Mouse (Mus musculus) cerebellum, postnatal 25 days (tissue): Measurements from ENCODE around the gene Nxph3.

Experiments
- DNase-seq, 2 experiments: peaks; one replicate each; pipeline ENCODE4 v3.0.0; 2021; ENCODE audit warnings: mixed read lengths in 2 of 2

Nxph3 gene

DNA sequence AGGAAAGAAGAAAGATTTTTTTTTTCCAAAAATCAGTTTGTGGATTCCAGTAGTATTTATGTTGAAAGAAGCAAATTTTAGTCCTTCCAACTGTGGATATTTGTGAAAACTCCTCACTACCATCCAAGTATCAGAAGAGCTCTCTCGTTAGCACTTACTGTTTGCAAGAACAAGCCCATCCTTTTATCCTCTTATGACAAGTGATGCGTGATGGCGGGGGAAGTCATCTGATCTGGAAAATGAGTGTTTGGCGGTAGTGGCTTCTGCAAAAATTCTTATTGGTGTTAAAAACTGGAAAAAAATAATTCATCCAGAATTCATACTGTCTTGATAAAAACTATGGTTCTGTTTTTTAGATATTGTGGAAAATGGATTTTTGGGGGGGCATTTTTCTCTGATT lies 22.1 kb downstream of the Nxph3 start:
- DNase-seq: no peak

DNA sequence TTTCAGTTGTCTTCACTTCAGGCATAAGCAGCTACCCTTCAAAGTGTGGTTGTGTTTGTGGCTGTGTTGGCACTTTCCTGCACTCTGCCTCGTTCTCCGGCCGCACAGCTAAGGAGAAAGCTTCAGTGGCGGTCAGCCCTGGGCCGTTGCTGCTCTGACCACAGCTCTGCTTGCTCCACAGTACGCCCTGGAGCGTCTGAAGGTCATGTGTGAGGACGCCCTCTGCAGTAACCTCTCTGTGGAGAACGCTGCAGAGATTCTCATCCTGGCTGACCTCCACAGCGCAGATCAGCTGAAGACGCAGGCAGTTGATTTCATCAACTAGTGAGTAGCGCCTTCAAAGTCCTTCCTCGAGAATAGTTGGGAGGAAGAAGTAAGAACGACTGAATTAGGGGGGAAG lies 24.3 kb downstream of the Nxph3 start:
- DNase-seq: no peak

DNA sequence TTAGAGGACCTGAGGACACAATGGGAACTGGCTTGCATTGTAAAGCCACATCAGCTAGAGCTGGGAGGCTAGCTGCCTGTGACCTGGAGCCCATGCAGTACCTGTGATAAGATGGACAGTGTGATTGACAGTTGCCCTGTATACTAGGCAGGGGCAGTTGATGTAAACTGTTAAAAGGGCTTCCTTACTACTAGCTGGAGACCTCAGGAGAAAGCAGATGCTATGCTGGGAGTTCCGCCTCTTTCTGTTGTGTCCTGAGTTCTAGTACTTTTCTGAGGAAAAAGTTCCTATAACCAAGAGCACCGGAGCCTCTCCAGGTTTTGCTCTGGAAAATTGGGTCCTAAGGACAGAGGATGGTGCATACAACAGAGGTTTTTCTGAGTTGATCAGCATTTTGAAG lies 27.1 kb downstream of the Nxph3 start:
- DNase-seq: no peak

DNA sequence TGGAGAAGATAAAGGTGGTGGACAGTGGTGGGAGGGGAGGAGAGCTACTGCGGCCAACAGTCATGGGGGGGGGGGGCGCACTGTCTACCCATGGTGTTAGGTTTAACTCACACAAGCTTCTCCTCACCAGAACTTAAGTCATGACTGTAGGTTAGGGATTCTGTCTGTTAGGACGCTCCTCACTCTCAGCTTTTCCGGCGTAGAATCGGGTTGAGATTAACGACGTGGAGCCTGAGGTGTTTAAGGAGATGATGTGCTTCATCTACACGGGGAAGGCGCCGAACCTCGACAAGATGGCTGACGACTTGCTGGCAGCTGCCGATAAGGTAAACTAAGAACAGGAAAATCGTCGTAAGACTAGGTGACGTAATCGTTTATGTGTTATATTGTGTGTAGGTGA lies 28.7 kb downstream of the Nxph3 start:
- no peak for DNase-seq

DNA sequence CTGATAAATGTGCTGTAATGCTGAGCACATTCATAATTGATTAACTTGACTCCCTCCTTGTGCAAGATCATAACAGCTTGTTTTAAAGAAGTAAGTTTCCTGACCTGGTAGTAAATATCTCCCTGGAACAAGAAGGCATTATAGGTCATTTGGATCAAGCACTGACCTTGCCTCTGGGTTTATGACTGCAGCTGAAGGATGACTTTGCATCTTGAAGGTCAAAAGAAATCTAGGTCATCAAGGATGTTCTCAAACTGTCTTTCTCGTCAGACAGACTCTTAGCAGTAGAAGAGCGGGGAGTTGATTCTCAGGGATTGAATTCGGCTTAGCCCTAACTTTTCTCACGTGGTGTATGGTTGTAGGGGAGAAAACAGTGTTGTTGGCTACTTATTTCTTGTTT lies 33.7 kb downstream of the Nxph3 start:
- DNase-seq: no peak

DNA sequence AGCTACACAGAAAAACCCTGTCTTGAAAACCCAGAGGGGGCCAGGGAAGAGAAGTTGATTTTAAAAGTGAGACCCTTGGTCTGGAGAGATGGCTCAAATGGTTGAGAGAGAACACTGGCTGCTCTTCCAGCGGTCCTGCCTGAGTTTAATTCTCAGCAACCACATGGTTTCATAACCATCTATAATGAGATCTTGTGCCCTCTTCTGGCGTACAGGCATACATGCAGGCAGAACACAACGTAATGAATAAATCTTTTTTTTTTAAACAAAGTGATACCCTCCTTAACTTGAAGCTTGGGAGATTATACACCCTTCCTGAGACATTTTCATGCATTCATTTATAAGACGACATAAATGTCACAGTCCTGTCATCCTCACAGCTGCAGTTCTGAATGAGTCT lies 34.9 kb downstream of the Nxph3 start:
- DNase-seq: no peak

DNA sequence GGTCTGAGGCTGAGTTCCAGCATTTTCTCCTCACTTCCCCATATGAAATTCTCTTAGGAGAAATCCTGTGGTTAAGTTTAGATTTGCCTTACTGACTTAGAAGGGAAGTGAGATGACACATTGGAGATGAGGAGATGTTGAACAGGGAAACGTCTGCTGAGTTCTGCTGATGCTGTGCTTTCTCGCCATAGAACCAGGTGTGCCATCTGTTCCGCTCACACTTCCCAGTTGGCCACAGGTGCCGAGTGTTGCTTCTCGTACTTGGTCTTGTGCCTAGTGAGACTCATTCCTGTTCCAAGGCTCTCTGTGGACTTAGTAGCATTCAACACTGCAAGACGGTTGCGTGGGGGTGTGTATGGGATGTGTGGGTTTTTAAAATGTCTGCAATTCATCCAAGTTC lies 38.0 kb downstream of the Nxph3 start:
- peak; percentile 48 to 64 for DNase-seq

DNA sequence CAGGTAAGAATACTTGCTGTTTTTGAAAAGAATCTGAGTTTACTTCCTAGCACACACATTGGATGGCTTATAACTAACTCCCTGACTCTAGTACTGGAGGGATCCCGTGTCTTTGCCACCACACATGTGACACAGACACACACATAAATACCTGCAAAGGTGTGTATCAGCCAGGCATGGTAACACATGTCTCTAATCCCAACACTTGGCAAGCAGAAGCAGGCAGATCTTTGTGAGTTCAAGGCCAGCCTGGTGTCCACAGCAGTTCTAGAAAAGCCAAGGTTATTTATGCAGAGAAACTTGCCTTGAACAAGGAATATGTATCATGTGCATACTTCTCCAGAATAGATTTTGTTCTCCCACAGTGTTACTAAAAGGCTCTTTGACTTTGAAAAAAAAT lies 40.9 kb downstream of the Nxph3 start:
- no peak for DNase-seq

DNA sequence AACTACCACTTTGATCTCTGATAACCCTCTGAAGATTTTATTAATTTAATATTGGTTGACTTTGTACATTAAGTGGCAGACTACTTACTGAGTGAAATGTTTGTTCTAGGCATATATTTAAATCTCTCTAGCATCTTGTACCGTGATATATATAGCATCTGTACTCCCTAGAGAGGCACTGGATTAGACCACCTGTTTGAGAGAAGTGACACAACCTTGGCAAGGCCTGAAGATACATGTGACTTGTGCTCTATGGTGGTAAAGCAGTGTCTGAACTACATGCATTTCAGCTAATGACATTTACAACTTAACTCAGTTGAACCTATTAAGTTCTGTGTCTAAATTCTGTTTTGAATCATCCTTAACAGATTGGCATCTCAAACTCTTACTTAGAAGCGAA lies 41.4 kb downstream of the Nxph3 start:
- DNase-seq: no peak

DNA sequence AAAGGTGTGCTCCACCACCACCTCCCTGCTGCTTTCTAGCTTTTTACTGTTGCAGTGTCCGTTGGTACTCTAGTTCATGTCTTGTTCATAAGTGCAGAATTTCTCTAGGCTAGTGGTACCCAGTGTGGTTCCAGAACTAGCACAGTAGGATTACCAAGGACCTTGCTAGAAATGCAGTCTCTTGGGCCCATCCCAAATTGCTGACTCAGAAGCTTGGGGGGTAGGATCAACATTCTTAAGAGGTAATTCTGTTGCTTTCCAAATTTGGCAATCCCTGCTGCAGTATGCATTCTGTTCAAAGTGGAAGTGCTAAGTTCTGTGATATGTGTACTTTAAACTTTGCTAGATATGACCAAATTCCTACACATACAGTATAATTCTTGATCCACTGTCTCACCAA lies 46.6 kb downstream of the Nxph3 start:
- DNase-seq: no peak

DNA sequence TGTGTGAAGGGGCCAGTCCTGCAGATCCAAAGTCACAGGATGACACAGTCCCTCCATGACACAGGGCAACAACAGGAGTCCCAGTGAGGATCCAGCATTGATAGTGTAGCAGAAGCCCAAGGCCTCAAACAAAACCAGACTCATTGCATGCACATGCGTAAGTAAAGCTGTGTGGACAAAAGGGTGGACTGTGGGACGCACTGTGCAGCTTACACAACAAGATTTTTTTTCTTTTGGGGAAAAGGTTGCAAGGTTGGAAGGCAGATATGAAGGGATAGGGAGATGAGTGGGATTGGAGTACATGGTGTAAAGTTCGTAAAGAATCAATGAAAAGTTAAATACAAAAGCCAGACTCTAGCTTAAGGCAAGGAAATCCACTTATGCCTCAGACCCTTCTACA lies 52.2 kb downstream of the Nxph3 start:
- no peak for DNase-seq

DNA sequence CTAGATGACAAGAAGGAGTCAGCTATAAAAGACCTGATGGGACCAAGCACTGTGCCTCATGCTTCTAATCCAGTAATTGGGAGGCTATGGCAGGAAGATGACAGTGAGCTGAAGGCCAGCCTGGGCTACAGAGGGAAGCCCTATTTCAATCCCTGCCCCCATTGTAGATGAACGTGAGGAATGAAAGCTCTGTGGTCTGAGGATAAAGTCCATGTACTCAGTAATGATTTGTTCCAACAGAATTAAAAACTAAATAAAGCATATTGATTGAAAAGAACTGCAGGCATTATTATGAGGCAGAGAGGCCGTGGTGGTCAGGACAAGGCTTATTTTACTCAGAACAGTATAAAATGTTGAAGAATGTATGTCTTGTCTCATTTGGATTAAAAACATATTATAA lies 53.5 kb downstream of the Nxph3 start:
- DNase-seq: no peak
